Mouse (Mus musculus): Measurements from ENCODE around the gene Pcgf5. TPM values are rescaled to one million over a fixed set of nuclear protein-coding genes. Genes with fewer than 3 reads are reported as not detected.
"Not testable (repeated sequence)": the region's sequence is repeated elsewhere in the genome, so short reads cannot be mapped to it uniquely, and the experiment has no call there.

The Pcgf5 gene
- total RNA-seq, 4 experiments from 2014 or later = 19.2 to 27.9 (median 20.9) TPM

- no peak for DNase-seq (ENCODE audit: low spot score in 2 of 2)
Measured at GRCm38 (mm10) chr19:36384426-36384825, 36.3 kb downstream of the Pcgf5 start.

DNA sequence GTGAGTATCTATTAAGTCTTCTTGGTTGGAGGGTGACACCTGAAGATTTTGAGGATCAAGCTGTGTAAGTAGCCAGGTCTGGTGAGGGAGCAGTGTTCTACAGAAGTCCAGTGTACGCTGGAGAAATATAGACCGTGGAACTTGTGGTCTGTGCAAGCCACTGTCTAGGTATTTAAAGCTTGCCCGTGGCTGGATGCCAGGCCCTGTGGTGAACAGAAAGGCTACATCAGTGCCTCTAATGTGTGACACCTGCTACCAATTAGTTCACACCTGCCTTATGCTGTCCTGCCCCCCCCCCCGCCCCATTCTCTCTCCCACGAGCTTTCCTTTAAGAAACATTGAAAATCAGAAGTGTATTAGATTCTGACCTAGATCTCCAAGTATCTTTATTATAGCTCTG is 40.4 kb downstream of the Pcgf5 start:
- no peak for DNase-seq (ENCODE audit: low spot score in 2 of 2)

- no peak for DNase-seq (ENCODE audit: low spot score in 2 of 2)
Measured at GRCm38 (mm10) chr19:36390714-36391113, 42.6 kb downstream of the Pcgf5 start.

DNA sequence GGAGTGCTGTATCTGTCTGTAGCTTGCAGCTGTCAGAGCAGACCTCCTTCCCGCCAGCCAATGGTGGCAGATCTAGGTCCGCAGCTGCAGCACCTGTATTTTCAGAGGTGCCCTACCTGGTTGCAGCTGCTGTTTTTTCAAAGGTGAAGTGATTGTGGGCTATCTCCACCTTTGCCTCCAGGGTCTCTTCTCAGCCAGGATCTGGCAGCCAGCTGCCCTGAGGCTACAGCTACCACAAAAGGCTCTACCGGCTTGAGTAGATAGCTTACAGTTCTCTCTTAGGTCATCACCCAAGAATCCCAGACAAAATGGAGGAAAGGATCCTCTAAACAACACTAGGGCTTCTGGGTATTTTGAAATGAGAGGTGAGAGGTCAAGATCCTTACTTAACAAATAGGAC is 50.4 kb downstream of the Pcgf5 start:
- no peak for DNase-seq (ENCODE audit: low spot score in 2 of 2)

DNA sequence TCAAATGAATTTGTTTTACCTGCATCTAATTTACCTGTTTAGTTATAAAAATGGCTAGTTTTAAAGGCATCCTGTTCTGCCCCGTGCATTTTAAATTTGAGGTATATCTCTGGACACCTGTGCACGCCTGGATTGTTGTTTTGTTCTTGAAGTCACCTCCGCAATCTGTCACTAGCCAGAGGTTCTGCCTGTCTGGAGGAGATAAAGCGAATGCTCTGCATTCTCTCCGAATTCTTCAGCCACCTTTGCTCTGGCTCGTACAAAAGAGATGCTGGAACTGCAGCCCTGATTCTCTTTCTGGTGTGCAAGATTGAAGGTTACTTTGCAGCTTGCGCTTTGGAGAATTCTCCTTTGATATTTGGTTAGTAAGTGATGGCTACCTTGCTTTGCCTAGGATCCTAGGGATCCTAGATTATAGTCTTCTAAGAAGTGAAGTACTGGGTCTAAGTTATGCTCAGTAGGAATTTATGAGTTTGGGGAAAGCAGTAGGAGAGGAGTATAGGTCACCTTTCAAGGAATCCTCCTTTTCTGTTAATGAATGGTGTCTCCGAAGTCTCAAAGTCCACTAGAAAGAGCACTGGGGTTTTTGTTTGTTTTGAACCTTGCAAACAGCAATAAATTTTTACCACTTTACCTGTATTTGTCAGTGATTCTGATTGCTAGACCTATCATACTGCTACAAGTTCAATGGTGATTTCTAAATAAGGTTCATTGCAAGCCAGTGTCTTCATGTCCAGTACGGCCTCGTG is 60.4 kb downstream of the Pcgf5 start:
- DNase-seq (ENCODE audit: low spot score in 2 of 2) = no peak

DNA sequence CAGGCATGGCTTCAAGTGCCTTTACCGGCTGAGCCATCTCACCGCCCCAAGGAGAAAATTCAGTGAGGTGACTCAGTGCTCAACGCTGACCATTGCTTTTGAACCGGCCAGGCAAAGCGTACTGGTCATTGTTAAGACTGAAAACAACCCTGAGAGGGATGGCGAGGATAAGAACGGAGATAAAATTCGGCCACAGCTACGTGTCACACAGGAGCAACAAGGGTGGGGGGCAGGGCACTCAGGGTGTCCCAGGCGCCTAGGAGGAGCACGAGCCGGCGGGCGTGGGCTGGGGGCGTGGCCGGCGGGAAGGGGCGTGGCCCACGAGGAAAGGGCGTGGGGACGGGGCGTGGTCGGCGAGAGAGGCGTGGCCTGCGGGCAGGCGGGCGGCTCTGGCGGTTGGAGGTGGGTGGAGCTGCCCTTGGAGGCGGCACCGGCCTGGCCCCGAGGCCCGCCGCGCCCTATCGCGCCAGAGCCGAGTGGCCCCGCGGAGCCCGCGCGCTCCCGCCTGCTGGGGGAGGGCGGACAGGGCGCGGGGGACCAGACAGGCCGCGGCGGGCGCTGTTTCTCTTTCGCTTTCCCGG is 61.3 kb downstream of the Pcgf5 start:
- DNase-seq (ENCODE audit: low spot score in 2 of 2) = peak; percentile 75 to 83

DNA sequence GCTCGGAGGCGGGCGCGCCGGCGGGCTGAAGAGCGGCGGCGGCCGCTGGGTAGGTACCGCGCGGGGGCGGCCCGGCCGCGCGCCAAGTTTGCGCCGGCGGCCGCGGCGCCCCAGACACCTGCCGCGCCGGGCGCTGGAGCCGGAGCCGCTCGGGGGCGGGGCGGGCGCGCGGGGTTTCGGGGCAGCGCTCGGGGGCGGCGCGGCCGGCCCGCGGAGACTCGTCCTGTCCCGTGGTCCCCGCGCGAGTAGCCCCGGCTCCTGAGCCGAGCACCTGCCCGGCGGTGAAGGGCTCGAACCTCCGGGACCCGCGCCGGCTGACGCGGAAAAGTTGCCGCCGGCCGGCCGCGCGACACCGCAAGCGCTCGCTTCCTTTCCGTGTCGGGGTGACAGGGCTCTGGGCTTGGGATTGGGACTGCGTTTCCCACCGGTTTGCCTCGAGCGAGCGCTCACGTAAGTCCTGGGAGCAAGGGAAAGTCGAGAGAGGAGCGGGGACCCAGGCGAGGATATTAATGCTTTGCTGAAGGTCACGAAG is 61.8 kb downstream of the Pcgf5 start:
- DNase-seq (ENCODE audit: low spot score in 2 of 2) = peak in 1 of 2 experiments; percentile 5

- no peak for DNase-seq (ENCODE audit: low spot score in 2 of 2)
Measured at GRCm38 (mm10) chr19:36419885-36420284, 71.8 kb downstream of the Pcgf5 start.

DNA sequence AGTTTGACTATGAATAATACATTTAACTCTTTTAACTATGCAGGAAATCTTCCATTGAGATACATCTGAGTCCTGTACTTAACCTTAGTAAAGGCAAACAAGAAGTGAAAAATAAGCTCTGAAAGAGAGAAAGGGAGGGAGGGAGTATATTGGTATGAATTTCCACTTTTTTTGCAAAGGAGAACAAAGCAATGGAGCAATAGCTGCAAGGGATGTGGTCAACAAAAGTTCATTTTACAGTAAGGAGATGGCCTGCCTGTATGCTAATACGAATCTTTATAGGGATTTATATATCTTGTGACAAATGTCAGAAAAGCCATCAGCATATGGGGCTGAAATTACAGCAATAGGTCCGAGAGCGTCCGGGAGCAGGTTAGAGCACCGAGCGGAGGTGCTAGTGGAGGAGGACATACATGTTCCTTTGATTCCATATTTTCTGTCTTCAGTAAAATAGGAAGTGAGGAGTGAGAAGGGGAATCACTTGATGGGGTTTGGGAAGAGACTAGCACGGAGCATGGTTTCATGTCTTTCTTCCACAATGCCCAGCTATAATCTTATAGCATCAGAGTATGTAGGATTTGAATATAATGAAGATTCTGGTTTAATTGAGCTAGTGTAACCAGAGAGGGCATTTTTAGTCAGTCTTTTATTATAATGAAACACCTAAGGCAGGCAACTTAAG is 79.2 kb downstream of the Pcgf5 start:
- no peak for DNase-seq (ENCODE audit: low spot score in 2 of 2)

GRCm38 (mm10) chr19:36428116-36428515 is 80.0 kb downstream of the Pcgf5 start:
- no peak for DNase-seq (ENCODE audit: low spot score in 2 of 2)

DNA sequence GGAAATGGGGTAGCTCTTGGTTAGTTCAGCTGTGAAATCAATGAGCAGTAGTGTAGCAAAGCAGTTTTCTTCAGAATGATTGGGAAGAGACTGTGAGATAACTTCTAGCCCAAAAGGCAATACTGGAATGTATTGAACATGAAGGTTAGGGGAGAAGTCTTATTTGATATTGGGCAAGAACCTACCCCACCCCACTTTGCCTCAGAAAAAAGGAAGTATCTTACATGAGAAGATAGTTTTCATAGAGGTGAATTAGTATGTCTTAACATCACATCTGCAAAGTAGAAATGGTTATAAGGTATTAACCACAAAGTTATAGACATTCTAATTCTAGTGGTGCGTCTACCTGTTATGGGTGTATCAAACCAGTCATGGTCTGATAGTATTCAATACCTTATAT is 81.2 kb downstream of the Pcgf5 start:
- DNase-seq (ENCODE audit: low spot score in 2 of 2) = no peak

- DNase-seq (ENCODE audit: low spot score in 2 of 2) = no peak
Measured at GRCm38 (mm10) chr19:36433161-36433560, 85.1 kb downstream of the Pcgf5 start.

DNA sequence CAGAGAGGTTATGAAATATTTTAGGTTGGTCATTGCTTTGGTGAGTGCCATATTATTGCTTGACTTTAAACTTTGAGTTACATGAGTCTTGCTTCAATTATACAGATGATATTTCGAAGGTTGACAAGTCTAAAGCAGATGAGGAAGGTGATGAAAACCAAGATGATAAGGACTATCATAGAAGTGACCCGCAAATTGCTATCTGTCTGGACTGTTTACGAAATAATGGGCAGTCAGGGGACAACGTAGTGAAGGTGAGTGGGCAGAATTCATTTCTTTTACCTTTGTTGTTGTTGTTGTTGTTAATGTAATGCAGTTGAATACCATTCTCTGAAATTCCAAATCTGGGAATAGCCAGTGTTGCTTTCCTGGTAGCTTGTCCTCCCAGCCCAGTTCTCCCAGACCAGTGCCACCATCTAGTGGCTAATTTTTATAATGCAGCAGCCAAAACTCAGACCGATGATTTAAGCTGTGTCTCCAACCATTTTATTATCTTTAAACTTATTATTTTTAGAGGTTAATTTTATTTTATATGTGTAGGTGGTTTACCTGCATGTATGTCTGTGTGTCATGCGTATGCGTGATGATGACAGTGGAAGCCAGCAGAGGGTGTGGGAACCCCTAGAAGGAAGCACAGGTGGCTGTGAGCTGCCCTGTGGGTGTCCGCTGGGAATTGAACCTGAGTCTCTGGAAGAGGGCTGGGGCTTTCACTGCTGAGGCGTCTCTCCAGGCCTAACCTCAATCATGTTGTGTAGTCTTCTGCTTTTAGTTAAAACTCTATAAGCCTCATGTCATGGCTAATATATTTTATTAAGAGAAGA is 92.0 kb downstream of the Pcgf5 start:
- DNase-seq (ENCODE audit: low spot score in 2 of 2) = peak; percentile 17 to 39

GRCm38 (mm10) chr19:36450997-36451608 is 103.0 kb downstream of the Pcgf5 start:
- DNase-seq (ENCODE audit: low spot score in 2 of 2) = no peak

DNA sequence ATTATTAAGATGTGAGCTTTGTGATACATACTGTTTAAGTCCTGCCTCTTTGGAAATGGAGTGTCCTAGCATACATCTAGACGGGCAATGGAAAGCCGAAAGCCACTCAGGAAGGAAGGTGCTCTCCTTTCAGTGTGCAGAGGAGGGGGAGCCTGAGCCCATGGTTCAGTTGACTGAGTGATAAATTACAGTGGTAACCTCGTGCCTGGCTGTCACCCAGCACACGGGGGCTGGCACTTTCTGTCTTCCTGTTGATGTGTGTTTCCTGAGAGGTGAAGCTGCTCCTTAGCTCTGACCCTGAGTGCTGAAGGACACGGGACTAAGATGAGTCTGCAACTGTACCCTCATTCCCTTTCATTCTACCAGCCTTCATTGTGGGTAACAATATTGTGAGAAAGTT is 103.6 kb downstream of the Pcgf5 start:
- DNase-seq (ENCODE audit: low spot score in 2 of 2) = no peak

DNA sequence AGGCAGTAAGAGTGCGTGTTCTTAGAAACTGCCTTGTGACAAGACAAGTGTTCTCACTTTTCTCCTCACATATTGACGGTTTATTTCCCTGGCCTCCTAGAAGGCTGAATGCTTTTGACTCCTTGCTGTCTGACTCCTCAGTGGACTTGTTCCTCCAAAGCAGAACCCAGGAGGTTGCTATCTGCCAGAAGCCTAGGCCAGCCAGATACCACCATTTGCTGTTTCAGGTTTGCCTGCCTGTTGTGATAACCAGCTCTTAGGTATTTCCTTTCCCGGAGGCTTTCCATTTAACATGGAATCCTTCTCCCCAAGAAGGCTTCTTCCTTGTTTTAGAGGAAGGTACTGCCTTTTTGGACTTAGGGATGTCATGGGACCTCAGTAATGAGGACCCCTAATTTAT is 104.1 kb downstream of the Pcgf5 start:
- DNase-seq (ENCODE audit: low spot score in 2 of 2) = not testable (repeated sequence)

DNA sequence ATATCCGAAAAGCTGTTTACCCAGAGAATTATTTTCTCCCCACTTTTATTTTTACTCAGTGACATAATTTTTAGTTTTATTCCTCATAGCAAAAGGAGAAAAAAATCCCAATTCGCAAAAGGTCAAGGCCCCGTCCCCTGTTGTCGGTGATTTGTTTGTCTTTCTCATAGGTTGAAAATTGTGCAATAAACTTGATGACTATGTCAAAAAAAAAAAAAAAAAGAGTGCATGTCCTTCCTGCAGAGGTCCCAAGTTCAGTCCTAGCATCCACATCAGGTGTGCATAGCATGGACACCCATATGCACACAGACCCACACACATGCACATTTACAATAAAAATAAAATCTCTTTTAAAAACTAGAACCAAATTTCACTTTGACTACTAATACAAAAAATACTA is 105.3 kb downstream of the Pcgf5 start:
- no peak for DNase-seq (ENCODE audit: low spot score in 2 of 2)

GRCm38 (mm10) chr19:36470106-36470505 is 122.0 kb downstream of the Pcgf5 start:
- peak; percentile 55 to 82 for DNase-seq (ENCODE audit: low spot score in 2 of 2)

DNA sequence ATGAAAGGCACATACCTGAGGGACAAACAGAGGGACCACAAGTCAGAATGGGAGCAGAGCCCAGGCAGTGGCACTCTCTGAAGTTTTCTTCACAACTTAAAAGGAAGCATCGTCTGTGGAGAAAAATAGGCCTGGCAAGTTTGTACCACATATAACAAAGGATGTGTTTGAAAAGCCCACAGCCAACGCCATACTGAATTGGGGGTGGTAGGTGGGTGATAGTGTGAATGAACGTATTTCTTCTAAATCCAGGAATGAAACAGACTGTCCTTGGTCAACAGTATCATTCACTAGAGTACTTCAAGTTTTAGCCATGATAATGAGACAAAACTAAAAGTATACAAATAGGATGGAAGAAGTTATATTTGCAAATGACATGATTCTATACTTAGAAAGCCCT is 123.2 kb downstream of the Pcgf5 start:
- DNase-seq (ENCODE audit: low spot score in 2 of 2) = no peak

GRCm38 (mm10) chr19:36476596-36476995 is 128.5 kb downstream of the Pcgf5 start:
- DNase-seq (ENCODE audit: low spot score in 2 of 2) = no peak

GRCm38 (mm10) chr19:36477151-36477550 is 129.0 kb downstream of the Pcgf5 start:
- peak; percentile 58 to 66 for DNase-seq (ENCODE audit: low spot score in 2 of 2)
